Mouse (Mus musculus): ENCODE data around the gene Cfap61. TPM values are rescaled to one million over a fixed set of nuclear protein-coding genes. Genes with fewer than 3 reads are reported as not detected.
A peak's percentile ranks its signal among the peaks of the same experiment; 100 is the strongest.

Gene Cfap61
- total and polyA plus RNA-seq, 3 experiments, result 0.13 TPM; not detected in 2

DNA sequence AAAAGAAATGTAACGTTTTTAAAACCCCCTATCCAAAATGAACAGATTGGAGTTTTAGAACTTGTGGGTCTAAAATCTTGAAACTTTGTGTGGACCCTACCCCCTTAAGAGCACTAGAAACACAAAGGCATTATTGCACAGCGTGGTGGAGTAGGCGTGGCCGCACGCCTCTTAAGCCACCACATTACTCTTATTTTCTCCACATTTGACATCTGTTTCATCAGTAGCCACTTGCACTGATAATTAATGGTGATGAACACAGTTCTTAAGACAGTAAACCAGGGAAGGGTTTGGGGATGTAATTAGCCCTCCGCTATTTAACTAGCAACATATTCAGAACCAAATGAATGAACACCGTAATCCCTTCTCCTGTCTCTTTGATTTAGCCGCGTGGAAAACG, 21.3 kb downstream of the Cfap61 start:
- Histone ChIP-seq H3K4me1 (ENCODE audit: control insufficient read depth in 1 of 2, insufficient read depth in 2 of 2, low read length in 2 of 2) (peaks cover 3 to 5% of the 10 kb centered on the region in 2 experiments; a peak in 3 of 4 replicates), H3K36me3 (ENCODE audit: control insufficient read depth in 1 of 2, insufficient read depth in 2 of 2, low read length in 2 of 2) (peaks cover 0 to 4% of the 10 kb centered on the region in 2 experiments; a peak in 1 of 4 replicates), H3K4me3 (ENCODE audit: control insufficient read depth in 1 of 2, insufficient read depth in 1 of 2, low read depth in 2 of 2, low read length in 2 of 2) (no peak overlapping the region), H3K27me3 (ENCODE audit: control insufficient read depth in 1 of 2, insufficient read depth in 2 of 2, low read length in 2 of 2) (no peaks in the 10 kb centered on the region; a peak in 1 of 4 replicates), H3K9me3 (replicated peaks; ENCODE audit: insufficient read depth, low read length) (no peaks in the 10 kb centered on the region), H3K79me2 (ENCODE audit: control insufficient read depth, insufficient read depth, low read length, poor library complexity) (no peaks in the 10 kb centered on the region), H3K27ac (ENCODE audit: control insufficient read depth, low read depth, low read length) (no peak overlapping the region), H3K9ac (ENCODE audit: control insufficient read depth, low read depth, low read length, poor library complexity, severe bottlenecking) (no peak overlapping the region)
- no peak for DNase-seq (ENCODE audit: low read depth, low spot score)
- no peak for TF ChIP-seq GABPA (IDR thresholded peaks at IDR 0.05; ENCODE audit: low read depth, low read length)
- TF ChIP-seq MYB (IDR thresholded peaks at IDR 0.05; ENCODE audit: low read depth, low read length), result no peak
- no peak for TF ChIP-seq JUND (IDR thresholded peaks at IDR 0.05; ENCODE audit: low read depth, low read length)
- TF ChIP-seq TCF12 (IDR thresholded peaks at IDR 0.05; ENCODE audit: low read depth, low read length), result no peak
- no peak for TF ChIP-seq CHD2 (IDR thresholded peaks at IDR 0.05; ENCODE audit: low read length)
- TF ChIP-seq TBP (IDR thresholded peaks at IDR 0.05; ENCODE audit: low read depth, low read length), result no peak
- TF ChIP-seq CHD1 (IDR thresholded peaks at IDR 0.05; ENCODE audit: low read depth, low read length), result no peak
- no peak for TF ChIP-seq ELF1 (IDR thresholded peaks at IDR 0.05; ENCODE audit: low read depth, low read length)
- TF ChIP-seq UBTF (IDR thresholded peaks at IDR 0.05; ENCODE audit: borderline replicate concordance, insufficient read depth, low read depth, low read length), result no peak
- no peak for TF ChIP-seq NELFE (IDR thresholded peaks at IDR 0.05; ENCODE audit: low read depth, low read length)
- no peak for TF ChIP-seq POLR2AphosphoS2 (IDR thresholded peaks at IDR 0.05; ENCODE audit: low read length)
- TF ChIP-seq USF1 (IDR thresholded peaks at IDR 0.05; ENCODE audit: low read depth, low read length), result no peak
- TF ChIP-seq ZNF384 (IDR thresholded peaks at IDR 0.05; ENCODE audit: low read depth, low read length), result no peak
- no peak for TF ChIP-seq ZMIZ1 (IDR thresholded peaks at IDR 0.05; ENCODE audit: low read depth, low read length)

- peaks cover 3 to 5% of the 10 kb centered on the region in 2 experiments; a peak in 3 of 4 replicates for H3K4me1 ChIP-seq (ENCODE audit: control insufficient read depth in 1 of 2, insufficient read depth in 2 of 2, low read length in 2 of 2)
- H3K36me3 ChIP-seq (ENCODE audit: control insufficient read depth in 1 of 2, insufficient read depth in 2 of 2, low read length in 2 of 2), result peaks cover 0 to 4% of the 10 kb centered on the region in 2 experiments; a peak in 1 of 4 replicates
- TF ChIP-seq CTCF (IDR thresholded peaks at IDR 0.05 in 2 of 3, conservative IDR thresholded peaks at IDR 0.05 in 1 of 3; ENCODE audit: control insufficient read depth in 1 of 3, insufficient read depth in 1 of 3, low read depth in 2 of 3, low read length in 3 of 3, poor library complexity in 1 of 3, severe bottlenecking in 1 of 3) (no peak), GABPA (IDR thresholded peaks at IDR 0.05; ENCODE audit: low read depth, low read length) (no peak), ETS1 (IDR thresholded peaks at IDR 0.05; ENCODE audit: low read depth, low read length) (no peak), RCOR1 (IDR thresholded peaks at IDR 0.05; ENCODE audit: low read depth, low read length) (peak; percentile 64; the same call in 1 of the 2 replicates), TCF12 (IDR thresholded peaks at IDR 0.05; ENCODE audit: low read depth, low read length) (0 out of 2 replicates have a peak, but pooled peaks have one; percentile 24), EP300 (IDR thresholded peaks at IDR 0.05; ENCODE audit: low read depth in 1 of 2, low read length in 2 of 2) (0 out of 4 replicates have a peak, but pooled peaks of 1 of the 2 experiments have one; percentile 28), MXI1 (IDR thresholded peaks at IDR 0.05; ENCODE audit: low read depth, low read length) (no peak), ELF1 (IDR thresholded peaks at IDR 0.05; ENCODE audit: low read depth, low read length) (no peak)
- H3K9ac ChIP-seq (ENCODE audit: control insufficient read depth, low read depth, low read length, poor library complexity, severe bottlenecking), result no peak overlapping the region
- no peak overlapping the region for H3K27ac ChIP-seq (ENCODE audit: control insufficient read depth, low read depth, low read length)
- no peaks in the 10 kb centered on the region; a peak in 1 of 4 replicates for H3K27me3 ChIP-seq (ENCODE audit: control insufficient read depth in 1 of 2, insufficient read depth in 2 of 2, low read length in 2 of 2)
- peak; percentile 28 for DNase-seq (ENCODE audit: low read depth, low spot score)
- no peak overlapping the region for H3K4me3 ChIP-seq (ENCODE audit: control insufficient read depth in 1 of 2, insufficient read depth in 1 of 2, low read depth in 2 of 2, low read length in 2 of 2)
- no peaks in the 10 kb centered on the region for H3K9me3 ChIP-seq (replicated peaks; ENCODE audit: insufficient read depth, low read length)
- H3K79me2 ChIP-seq (ENCODE audit: control insufficient read depth, insufficient read depth, low read length, poor library complexity), result no peaks in the 10 kb centered on the region
These were observed 21.7 kb downstream of the Cfap61 start for GRCm38 (mm10) chr2:145956318-145956717.

Measured in MEL (cell line).